Mouse (Mus musculus) skeletal muscle tissue, adult 2 months (tissue): ENCODE measurements around the gene Hsh2d.
A peak's percentile ranks its signal among the peaks of the same experiment; 100 is the strongest.

ENCODE experiments used
- DNase-seq: peaks from one replicate; pipeline ENCODE4 v3.0.0-alpha.2; 2012; ENCODE audit warnings: low read depth, low spot score

Gene Hsh2d

DNA sequence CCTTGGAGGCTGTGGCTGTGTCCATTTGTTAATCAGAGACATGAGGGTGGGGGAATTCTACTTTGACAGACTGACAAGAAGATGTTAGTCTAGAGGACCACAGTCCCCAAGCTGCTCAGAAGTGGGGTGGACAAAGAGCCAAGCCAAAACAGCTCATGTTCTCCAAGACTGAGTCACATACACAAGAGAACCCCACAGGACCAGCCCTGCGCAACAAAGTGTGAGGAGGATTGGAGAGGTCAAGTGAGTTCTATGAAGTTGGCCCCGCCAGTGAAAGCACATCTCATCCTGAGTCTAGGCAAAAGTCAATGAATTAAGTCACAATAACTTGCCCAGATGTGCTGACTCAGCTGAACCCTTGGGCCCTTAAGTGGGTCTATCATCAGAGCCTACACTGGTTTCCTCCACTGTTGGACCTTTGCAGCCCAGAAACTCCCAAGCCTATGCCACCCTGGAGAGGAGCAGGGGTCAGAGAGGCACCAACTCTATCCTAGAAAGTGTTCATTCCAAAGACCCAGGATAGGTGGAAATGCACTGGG, 1.6 kb upstream of the Hsh2d start:
- peak; percentile 66 for DNase-seq

- DNase-seq: no peak
Observed at GRCm38 (mm10) chr8:72190215-72190539, 739 bp downstream of the Hsh2d start.

- no peak for DNase-seq
Observed at GRCm38 (mm10) chr8:72192065-72192464, 2.6 kb downstream of the Hsh2d start.

GRCm38 (mm10) chr8:72197997-72198396, 8.6 kb downstream of the Hsh2d start:
- no peak for DNase-seq

DNA sequence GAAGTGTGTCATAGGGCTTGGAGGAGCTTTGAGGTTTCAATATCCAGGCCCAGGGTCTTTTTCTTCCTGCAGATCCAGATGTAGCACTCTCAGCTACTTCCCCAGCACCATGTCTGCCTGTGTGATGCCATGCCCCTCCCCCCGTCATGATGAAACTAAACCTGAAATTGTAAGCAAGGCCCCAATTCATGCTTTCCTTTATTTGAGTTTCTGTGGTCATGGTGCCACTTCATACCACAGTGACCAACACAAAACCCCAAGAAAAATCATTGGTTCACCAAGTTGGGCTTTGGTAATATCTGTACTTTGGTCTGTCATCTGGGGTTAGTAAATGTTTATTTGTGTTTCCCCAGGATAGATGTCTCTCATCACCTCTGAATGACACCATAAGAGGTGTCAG, 19.1 kb downstream of the Hsh2d start:
- no peak for DNase-seq

DNA sequence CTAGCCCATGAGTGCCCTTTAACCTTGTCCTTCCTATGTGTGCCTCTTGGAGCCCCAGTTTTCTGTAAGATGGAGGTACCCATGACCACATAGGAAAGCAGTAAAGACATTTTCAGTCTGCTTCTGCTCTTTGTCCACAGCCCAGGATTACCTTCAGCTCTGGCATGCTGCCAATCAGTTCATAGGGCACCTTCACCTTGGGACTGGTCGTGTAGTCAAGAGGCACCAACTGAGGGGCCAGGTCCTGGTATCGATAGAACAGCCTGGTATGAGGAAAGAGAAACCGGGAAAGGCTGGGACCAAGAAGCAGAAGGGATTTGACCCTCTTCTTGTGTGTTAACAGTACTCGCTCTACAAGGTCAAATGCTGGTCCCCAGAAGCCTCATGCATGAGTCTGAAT, 20.8 kb downstream of the Hsh2d start:
- no peak for DNase-seq

GRCm38 (mm10) chr8:72210710-72211109, 21.3 kb downstream of the Hsh2d start:
- DNase-seq: no peak

DNA sequence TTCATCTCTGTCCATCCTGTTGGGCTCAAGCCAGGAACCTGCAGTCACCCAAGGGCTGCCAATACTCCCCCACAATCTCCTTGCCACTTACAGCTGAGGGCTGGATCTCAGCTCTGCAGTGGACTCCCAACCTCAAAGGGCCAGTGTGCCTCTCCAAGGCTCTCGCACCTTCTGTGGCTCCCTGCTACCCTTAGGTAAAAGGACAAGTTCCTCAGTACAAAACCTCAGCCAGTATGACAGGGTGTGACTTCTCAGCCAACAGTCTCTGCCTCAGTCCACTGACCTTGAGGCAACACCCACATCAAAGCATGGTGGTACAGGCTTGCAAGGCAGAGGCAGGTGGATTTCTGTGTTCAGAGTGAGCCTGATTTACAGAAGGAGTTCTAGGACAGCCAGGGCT, 22.4 kb downstream of the Hsh2d start:
- no peak for DNase-seq

GRCm38 (mm10) chr8:72212751-72213150, 23.3 kb downstream of the Hsh2d start, which contains the start of gene Cib3:
Cib3 (minus strand) TSS chr8:72212837.
- DNase-seq: no peak

DNA sequence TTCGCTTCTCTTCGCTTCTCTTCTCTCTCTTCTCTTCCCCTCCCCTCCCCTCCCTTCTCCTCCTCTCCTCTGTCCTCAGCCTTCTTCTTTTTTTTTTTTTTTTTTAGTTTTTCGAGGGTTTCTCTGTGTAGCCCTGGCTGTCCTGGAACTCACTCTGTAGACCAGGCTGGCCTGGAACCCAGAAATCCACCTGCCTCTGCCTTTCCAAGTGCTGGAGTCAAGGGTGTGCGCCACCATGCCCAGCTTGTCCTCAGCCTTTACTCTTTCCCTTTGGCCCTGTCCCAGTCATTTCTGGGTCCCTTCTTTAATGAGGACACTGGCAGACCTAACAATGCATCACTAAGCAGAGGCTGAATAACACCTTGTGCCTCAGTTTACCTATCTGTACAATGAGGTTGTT, 24.1 kb downstream of the Hsh2d start, which contains the start of gene Gm11034:
TSS of gene Gm11034 (minus strand) at position 101 of the 400 bp plus-strand sequence.
- DNase-seq: no peak

- no peak for DNase-seq
Observed at GRCm38 (mm10) chr8:72215060-72215459, 25.6 kb downstream of the Hsh2d start.

DNA sequence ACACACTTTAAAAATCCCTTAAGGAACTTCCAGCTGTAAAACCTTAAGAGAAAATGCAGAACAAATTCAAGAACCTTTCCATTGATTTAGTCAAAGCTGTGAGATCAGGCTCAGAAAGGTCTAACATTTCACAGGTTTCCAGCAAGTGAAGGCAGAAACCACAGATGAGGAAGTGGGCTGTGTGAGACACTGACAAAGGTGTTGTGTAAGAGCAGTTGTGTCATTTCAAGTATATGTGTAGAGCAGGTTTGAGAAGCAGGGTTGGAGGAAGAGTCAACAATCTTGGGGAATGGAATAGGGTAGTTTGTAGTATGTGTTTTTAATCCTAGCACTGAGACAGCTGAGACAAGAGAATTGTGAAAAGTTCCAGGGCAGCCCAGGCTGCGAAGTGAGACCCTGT, 26.4 kb downstream of the Hsh2d start:
- no peak for DNase-seq

DNA sequence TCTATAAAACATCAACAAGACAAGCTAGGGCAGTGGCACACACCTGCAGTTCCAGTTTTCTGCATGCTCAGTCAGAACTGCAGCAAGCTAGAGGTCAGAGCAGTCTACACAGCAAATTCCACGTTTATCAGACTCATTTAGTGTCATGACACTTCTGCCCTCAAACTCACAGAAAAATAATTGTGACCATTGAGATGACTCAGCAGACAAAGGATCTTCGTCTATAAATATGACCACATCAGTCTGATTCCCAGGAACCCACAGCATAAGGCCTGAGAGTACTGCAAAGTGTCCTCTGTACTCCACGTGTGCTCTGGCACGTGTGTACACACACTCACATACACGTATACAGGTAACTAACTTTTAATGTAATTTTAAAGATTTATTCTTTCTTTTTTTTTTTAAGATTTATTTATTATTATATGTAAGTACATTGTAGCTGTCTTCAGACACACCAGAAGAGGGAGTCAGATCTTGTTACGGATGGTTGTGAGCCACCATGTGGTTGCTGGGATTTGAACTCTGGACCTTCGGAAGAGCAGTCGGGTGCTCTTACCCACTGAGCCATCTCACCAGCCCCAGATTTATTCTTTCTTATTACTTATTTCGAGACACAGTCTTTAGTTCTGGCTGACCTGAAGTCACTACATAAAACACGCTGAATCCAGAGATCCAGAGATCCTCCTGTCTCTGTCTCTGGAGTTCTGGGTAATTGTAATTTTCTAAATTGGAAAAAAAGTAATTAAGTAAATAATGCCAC, 29.5 kb downstream of the Hsh2d start:
- DNase-seq: no peak

DNA sequence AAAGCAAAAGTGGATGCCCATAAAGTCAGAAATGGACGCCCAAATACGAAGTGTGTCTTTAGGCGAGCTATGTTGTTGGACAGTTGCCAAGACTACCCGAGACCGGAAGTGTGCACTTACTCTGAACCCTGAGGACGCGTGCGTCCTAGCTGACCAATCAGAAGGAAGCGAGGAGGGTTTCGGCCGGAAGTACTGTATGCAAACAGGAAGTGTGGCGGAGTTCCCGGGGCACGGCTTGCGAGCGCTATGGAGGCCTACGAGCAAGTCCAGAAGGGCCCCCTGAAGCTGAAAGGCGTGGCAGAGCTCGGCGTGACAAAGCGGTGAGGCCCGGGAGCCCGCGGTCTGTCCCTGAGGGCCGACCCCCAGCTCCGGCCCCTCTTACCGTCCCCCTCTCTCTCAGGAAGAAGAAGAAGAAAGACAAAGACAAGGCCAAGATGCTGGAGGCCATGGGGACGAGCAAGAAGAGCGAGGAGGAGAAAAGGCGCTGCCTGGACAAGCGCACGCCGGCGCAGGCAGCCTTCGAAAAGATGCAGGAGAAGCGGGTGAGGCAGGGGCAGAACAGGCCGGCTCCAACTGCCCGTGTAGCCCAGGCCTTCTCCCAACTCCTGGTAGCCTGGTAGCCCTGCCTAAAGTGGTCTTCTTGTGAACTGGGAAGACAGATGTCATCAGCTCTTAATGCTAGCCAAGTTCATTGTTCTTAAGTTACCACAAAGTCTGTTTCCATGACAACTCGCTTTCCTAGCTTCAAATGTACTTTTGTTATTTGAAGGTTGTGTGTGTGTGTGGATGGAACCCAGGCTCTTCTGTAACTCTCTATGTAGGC, 30.3 kb downstream of the Hsh2d start, which contains the start of gene Fam32a:
TSS of gene Fam32a (plus strand) at position 190 of the 823 bp plus-strand sequence.
- DNase-seq: peak; percentile 98

DNA sequence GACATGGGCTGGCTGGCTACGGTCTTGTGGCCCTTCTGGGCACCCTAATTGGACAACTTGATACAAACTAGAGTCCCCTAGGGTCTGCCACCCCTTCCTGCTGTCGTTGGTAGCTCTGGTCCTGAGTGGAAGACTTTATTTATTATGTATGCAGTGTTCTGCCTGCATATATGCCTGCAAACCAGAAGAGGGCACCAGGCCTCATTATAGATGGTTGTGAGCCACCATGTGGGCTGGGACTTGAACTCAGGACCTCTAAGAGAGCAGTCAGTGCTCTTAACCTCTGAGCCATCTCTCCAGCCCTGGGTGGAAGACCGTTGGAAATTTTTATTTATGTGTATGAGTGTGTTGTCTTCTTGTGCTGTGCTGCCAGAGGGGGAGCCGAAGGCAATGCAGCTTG, 31.3 kb downstream of the Hsh2d start:
- no peak for DNase-seq

- DNase-seq: no peak
Observed at GRCm38 (mm10) chr8:72222656-72223055, 33.2 kb downstream of the Hsh2d start.

- DNase-seq: peak; percentile 99
Observed at GRCm38 (mm10) chr8:72239499-72240402, 50.3 kb downstream of the Hsh2d start, which contains the start of gene Ap1m1. Ap1m1 (plus strand) TSS chr8:72240018.

DNA sequence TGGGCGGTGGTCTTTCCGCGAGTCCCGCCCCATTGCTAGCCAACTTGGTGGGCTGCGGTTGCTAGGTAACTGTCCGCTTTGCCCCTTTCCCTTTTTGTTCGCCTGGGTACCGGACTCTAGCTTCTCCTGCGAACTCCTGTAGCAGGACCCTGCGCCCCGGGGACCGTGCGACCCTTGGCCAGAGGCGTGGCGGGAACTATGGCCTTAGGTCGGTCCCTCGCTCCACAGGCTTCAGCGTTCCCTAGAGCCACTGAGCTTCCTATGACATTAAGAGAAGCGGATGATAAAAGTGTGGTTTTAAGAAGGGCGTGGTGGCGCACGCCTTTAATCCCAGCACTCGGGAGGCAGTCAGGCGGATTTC, 50.9 kb downstream of the Hsh2d start:
- DNase-seq: no peak

DNA sequence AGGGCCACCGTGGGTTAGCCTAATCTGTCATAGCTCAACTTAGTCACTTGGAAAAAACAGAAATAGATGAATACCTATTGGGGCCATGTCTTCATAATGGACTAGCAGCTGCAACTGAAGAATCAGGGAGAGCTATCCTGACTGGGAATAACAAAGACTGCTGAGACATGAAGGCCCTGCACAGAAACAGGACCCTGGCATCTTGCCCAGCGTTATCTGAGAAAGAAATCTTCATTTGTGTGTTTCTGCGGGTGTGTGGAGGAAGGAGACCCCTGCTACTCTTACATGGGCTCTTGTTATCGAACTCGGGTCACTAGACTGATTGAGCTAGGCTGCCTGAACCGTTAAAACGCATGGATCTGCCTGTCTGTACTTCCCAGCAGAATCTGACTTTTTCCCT, 51.5 kb downstream of the Hsh2d start:
- no peak for DNase-seq

- no peak for DNase-seq
Observed at GRCm38 (mm10) chr8:72242226-72242625, 52.8 kb downstream of the Hsh2d start.

DNA sequence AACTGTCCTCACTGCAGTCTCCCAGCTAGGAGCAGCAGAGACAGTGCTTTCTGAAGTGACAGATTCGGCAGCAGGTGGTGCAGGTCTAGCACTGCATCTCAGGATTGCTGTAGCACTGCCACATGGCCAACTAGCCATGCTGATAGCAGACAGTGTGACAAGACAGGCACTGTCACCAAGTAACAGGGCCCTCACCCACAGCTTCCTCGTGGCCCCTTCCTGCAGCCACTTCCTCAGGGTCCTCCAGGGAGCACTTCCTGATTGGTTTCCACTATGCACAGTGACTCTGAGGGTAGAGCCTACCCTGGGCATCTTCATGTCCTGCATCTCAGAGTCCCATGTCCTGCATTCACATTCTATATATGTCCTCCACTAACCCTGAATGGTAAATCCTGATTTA, 55.2 kb downstream of the Hsh2d start:
- DNase-seq: no peak
